Mouse (Mus musculus) E14TG2a.4 (cell line): ENCODE measurements around the gene Caprin1.

Experiments
- CTCF ChIP-seq: conservative IDR thresholded peaks from 2 replicates; pipeline ENCODE4 v1.5.1; 2014; ENCODE audit warnings: low read length
- NANOG ChIP-seq: IDR thresholded peaks from 2 replicates; pipeline ENCODE4 v1.6.1; 2014; ENCODE audit warnings: borderline replicate concordance, low read length, mixed read lengths
- POU5F1 ChIP-seq: IDR thresholded peaks from 2 replicates; pipeline ENCODE4 v1.6.1; 2014; ENCODE audit warnings: low read length, borderline replicate concordance

DNA sequence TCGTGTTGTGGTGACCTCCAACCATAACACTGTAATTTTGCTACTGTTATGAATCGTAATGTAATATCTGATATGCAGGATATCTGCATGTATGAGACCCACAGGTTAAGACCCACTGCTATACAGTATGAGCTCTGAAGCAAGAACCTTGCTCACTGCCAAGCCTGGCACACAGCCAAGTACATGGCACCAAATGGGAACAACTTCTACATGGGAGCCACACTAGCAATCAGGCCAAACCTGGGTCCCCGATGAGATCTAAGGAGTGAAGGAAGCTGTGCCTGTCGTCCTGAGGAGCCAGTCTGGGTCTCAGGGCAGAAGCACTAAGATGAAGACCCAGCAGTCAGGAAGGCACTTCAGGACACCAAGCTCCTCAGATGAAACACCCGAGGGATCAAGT is 52.0 kb downstream of the Caprin1 start:
- TF ChIP-seq CTCF (no peak), POU5F1 (no peak), NANOG (no peak)
